ENCODE assay signal across 9 mouse cellular contexts in the genomic region with DNA sequence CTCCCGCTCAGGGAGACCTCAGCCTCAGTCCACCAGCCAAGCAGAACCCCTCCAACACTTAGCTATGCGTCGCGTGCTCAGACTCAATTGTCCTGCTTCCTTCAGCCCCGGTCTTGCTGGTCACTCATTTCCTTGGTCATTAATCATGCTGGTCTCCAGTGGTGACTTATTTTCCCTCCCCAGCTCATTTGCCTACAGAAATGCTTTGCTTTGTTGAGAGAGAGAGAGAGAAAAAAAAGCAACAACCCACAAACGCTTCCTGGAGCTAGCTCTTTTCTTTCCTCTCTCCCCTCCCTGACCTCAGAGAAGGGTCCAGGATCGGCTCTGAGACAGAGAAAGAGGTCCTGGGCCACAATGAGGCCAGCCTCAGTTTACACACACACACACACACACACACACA.
DNase-seq lines count a peak whose midpoint lies in the region; ATAC-seq and TF ChIP-seq lines count a peak whose summit lies in the region.
"Had no signal": no experiment of that assay in that cellular context is flagged by ENCODE, and none has a peak within 500 bp of the region (broad histone marks: within the 10 kb centered on the region; RNA-seq: fewer than 3 reads in every experiment).

No protein-coding gene starts in this region.

- H3K9ac ChIP-seq in heart, postnatal 0 days (replicated peaks; ENCODE audit: low read depth, low read length) = no peak overlapping the region
- no peak overlapping the region for H3K9ac ChIP-seq in kidney, postnatal 0 days (ENCODE audit: low read depth, low read length)
- H3K9ac ChIP-seq: neural tube, embryonic 13.5 days had no signal

- no peak for TF ChIP-seq EP300 in heart, postnatal 0 days (IDR thresholded peaks at IDR 0.05; ENCODE audit: low read depth)

- ATAC-seq in heart, postnatal 0 days (ENCODE audit: insufficient read depth, low read depth) = no peak
- ATAC-seq in kidney, postnatal 0 days (replicated peaks; ENCODE audit: low FRiP score, low read depth) = peak; percentile 51; the same call in 1 of the 2 replicates

- DNase-seq in heart, postnatal 0 days (ENCODE audit: low spot score) = no peak
- no peak for DNase-seq in heart, postnatal 14 days
- DNase-seq in Muller cell, postnatal 12 days (ENCODE audit: inconsistent ontology term) = peak; percentile 58
- peak; percentile 89 for DNase-seq in kidney, postnatal 0 days (ENCODE audit: low spot score)
- DNase-seq in lung, postnatal 25 days (ENCODE audit: low spot score) = peak; percentile 21
- DNase-seq in cerebellum, postnatal 4 days (ENCODE audit: low spot score in 2 of 2) = no peak
- no peak for DNase-seq in retina, embryonic 14.5 days (ENCODE audit: low spot score)
- DNase-seq: thymus, postnatal 4 days had no signal

- peak overlapping the region; percentile 69 for H3K27ac ChIP-seq in heart, postnatal 0 days (ENCODE audit: low read depth)
- peak overlapping the region; percentile 81 for H3K27ac ChIP-seq in kidney, postnatal 0 days
- H3K27ac ChIP-seq: neural tube, embryonic 13.5 days had no signal

- no peak for TF ChIP-seq CTCF in heart, postnatal 0 days (IDR thresholded peaks at IDR 0.05; ENCODE audit: low read depth)
- TF ChIP-seq CTCF in kidney, postnatal 0 days (IDR thresholded peaks at IDR 0.05; ENCODE audit: low read depth) = no peak

- no peaks in the 10 kb centered on the region for H3K9me3 ChIP-seq in heart, postnatal 0 days (replicated peaks; ENCODE audit: control insufficient read depth, low read length)
- no peaks in the 10 kb centered on the region for H3K9me3 ChIP-seq in kidney, postnatal 0 days (replicated peaks; ENCODE audit: low read length)
- H3K9me3 ChIP-seq: neural tube, embryonic 13.5 days had no signal

- WGBS in heart, postnatal 0 days = 40% methylated on average over 7 of the region's 7 CpGs
- 2% methylated on average over 7 of the region's 7 CpGs for WGBS in kidney, postnatal 0 days

- no peak overlapping the region for H3K4me3 ChIP-seq in heart, postnatal 0 days (ENCODE audit: low read depth, low read length)
- no peak overlapping the region for H3K4me3 ChIP-seq in kidney, postnatal 0 days (replicated peaks; ENCODE audit: low read depth, low read length)
- H3K4me3 ChIP-seq: neural tube, embryonic 13.5 days had no signal

- peaks cover 49% of the 10 kb centered on the region for H3K4me1 ChIP-seq in heart, postnatal 0 days (ENCODE audit: control insufficient read depth, insufficient read depth)
- peaks cover 14% of the 10 kb centered on the region for H3K4me1 ChIP-seq in kidney, postnatal 0 days (replicated peaks; ENCODE audit: insufficient read depth, low read length)

- intact Hi-C loops in heart, postnatal 14 days (cut with DNase I) = no loop called here

- 0 out of 2 replicates have a peak overlapping the region, but pooled peaks have one; percentile 16 for H3K4me2 ChIP-seq in heart, postnatal 0 days (ENCODE audit: low read depth, low read length)
- H3K4me2 ChIP-seq in kidney, postnatal 0 days (ENCODE audit: low read length) = no peak overlapping the region
- H3K4me2 ChIP-seq: neural tube, embryonic 13.5 days had no signal

- no peaks in the 10 kb centered on the region for H3K36me3 ChIP-seq in heart, postnatal 0 days (replicated peaks; ENCODE audit: control insufficient read depth, insufficient read depth, low read length)
- H3K36me3 ChIP-seq in kidney, postnatal 0 days (ENCODE audit: insufficient read depth, low read length) = no peaks in the 10 kb centered on the region
- H3K36me3 ChIP-seq: neural tube, embryonic 13.5 days had no signal

- H3K27me3 ChIP-seq in heart, postnatal 0 days (ENCODE audit: control insufficient read depth, insufficient read depth, low read length) = no peaks in the 10 kb centered on the region
- H3K27me3 ChIP-seq in kidney, postnatal 0 days (ENCODE audit: insufficient read depth, low read length) = no peaks in the 10 kb centered on the region
- H3K27me3 ChIP-seq: neural tube, embryonic 13.5 days had no signal

Comparison
In these comparisons a context has a peak if more than half of its experiments do, and no peak if none do; other contexts are left out.
1. DNase-seq: peak in Muller cell, postnatal 12 days (single experiment), kidney, postnatal 0 days (single experiment) and lung, postnatal 25 days (single experiment); none in heart, postnatal 0 days (single experiment), heart, postnatal 14 days (0 of 2), cerebellum, postnatal 4 days (0 of 2) and retina, embryonic 14.5 days (single experiment).